Mouse (Mus musculus) heart, postnatal 0 days (tissue): ENCODE measurements around the gene Eef1a2. TPM values are rescaled to one million over a fixed set of nuclear protein-coding genes. Genes with fewer than 3 reads are reported as not detected.

ENCODE experiments used
- ATAC-seq: fragments of 200-750 bp; cut with Nextera tagmentation; 2 replicates; pipeline ENCODE4 v1.8.0; 2017; ENCODE audit warnings: low read depth, moderate number of reproducible peaks, moderate library complexity; ENCODE audit not compliant: insufficient read depth
- DNase-seq: peaks from one replicate; pipeline ENCODE4 v3.0.0-alpha.2; 2016; ENCODE audit warnings: low spot score
- H3K27ac ChIP-seq: fragments of 300-500 bp; sonication (generic); 2 replicates; pipeline ENCODE4 v1.5.1; 2014; ENCODE audit warnings: low read depth, mild to moderate bottlenecking
- H3K27me3 ChIP-seq: fragments of 300-500 bp; sonication (generic); 2 replicates; pipeline ENCODE4 v1.6.1; 2014; ENCODE audit warnings: low read length, mixed read lengths; ENCODE audit not compliant: control insufficient read depth, insufficient read depth
- H3K36me3 ChIP-seq: fragments of 300-500 bp; sonication (generic); replicated peaks from 2 replicates; pipeline ENCODE4 v1.6.1; 2014; ENCODE audit warnings: low read length, mixed read lengths; ENCODE audit not compliant: control insufficient read depth, insufficient read depth
- H3K4me1 ChIP-seq: fragments of 300-500 bp; sonication (generic); 2 replicates; pipeline ENCODE4 v1.6.1; 2014; ENCODE audit warnings: antibody characterized with exemption; ENCODE audit not compliant: control insufficient read depth, insufficient read depth
- H3K4me2 ChIP-seq: fragments of 300-500 bp; sonication (generic); 2 replicates; pipeline ENCODE4 v1.6.1; 2014; ENCODE audit warnings: low read depth, mild to moderate bottlenecking, low read length, moderate library complexity
- H3K4me3 ChIP-seq: fragments of 300-500 bp; sonication (generic); 2 replicates; pipeline ENCODE4 v1.5.1; 2014; ENCODE audit warnings: low read depth, low read length
- H3K9ac ChIP-seq: fragments of 300-500 bp; sonication (generic); replicated peaks from 2 replicates; pipeline ENCODE4 v1.6.1; 2014; ENCODE audit warnings: low read depth, low read length, mixed read lengths
- H3K9me3 ChIP-seq: fragments of 300-500 bp; sonication (generic); replicated peaks from 2 replicates; pipeline ENCODE4 v1.6.1; 2016; ENCODE audit warnings: low read length; ENCODE audit not compliant: control insufficient read depth
- CTCF ChIP-seq: IDR thresholded peaks from 2 replicates; pipeline ENCODE4 v1.5.1; 2016; ENCODE audit warnings: antibody characterized with exemption, control low read depth, low read depth
- EP300 ChIP-seq: IDR thresholded peaks from 2 replicates; pipeline ENCODE4 v1.6.1; 2016; ENCODE audit warnings: antibody characterized with exemption, low read depth
- WGBS: fragments of 180-500 bp; shearing (Covaris S2); extraction: QIAGEN DNeasy Blood & Tissue Kit; methylation state at CpG from one replicate; pipeline ENCODE4 v1.1.7; 2014; 5-methylcytosine and 5-hydroxymethylcytosine counted together
- polyA plus RNA-seq: library from polyadenylated mRNA; unstranded; fragments of >200 nt; fragmentation: Nextera tagmentation; extraction: Ambion mirVana; gene quantifications from 2 replicates; pipeline ENCODE4 v1.2.1, GENCODE M21; 2015
- total RNA-seq: library from RNA; depleted of rRNA; stranded (reverse); fragments of >200 nt; gene quantifications from 2 replicates; pipeline ENCODE4 v1.2.3, GENCODE M21; 2014; ENCODE audit warnings: low replicate concordance

Eef1a2 gene
- total and polyA plus RNA-seq, 2 experiments from 2014 or later, result 19.9 to 291 TPM

- Histone ChIP-seq H3K27me3 (0 out of 2 replicates have a peak, but pooled peaks cover 14% of the 10 kb centered on the region), H3K4me3 (peak overlapping the region; percentile 35), H3K4me1 (no peaks in the 10 kb centered on the region), H3K27ac (no peak overlapping the region), H3K9ac (no peak overlapping the region), H3K4me2 (peak overlapping the region; percentile 65), H3K9me3 (no peaks in the 10 kb centered on the region), H3K36me3 (peaks cover 62% of the 10 kb centered on the region)
- WGBS, result 32% methylated on average over 31 of the region's 31 CpGs
- TF ChIP-seq CTCF, result no peak
- DNase-seq (no peak), ATAC-seq (no peak)
Measured at GRCm38 (mm10) chr2:181148318-181148955, 8.4 kb downstream of the Eef1a2 start.

DNA sequence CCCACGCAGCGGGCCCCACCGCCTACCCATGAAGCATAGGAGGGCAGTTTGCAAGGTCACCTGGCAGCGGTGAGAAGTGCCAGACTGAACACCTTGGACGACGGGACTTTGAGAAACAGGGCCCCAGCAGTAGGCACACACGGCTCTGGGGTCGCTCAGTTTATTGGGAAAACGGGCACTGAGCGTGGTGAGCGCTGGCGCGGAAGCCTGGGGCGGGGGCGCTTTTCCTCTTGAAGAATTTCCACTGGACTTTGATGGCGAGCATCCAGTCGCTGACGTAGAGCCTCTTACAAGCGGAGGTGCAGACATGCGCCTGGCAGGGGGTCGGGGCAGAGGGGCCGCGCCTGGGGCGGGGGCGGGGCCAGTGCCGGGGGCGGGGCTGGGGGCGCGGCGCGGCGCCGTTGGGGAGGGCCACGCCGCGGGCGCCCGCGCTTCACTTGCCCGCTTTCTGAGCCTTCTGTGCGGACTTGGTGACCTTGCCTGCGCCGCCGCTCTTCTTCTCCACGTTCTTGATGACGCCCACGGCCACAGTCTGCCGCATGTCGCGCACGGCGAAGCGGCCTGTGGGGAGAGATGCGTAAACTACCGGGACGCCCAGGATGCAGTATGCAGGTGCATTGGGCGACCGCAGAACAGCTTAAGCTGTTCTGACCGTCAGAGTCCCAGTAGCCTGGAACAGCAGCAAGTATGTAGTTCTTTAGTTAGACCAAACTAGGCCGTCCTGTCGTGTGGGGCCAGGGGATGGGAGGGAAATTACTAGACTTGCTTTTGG, 9.1 kb downstream of the Eef1a2 start:
- H3K27ac ChIP-seq, result no peak overlapping the region
- 14% methylated on average over 60 of the region's 61 CpGs for WGBS
- peaks cover 55% of the 10 kb centered on the region for H3K36me3 ChIP-seq
- no peak overlapping the region for H3K9ac ChIP-seq
- ATAC-seq, result peak; percentile 32; the same call in 1 of the 2 replicates
- peak; percentile 24 for DNase-seq
- H3K4me2 ChIP-seq, result peak overlapping the region; percentile 65
- no peaks in the 10 kb centered on the region for H3K9me3 ChIP-seq
- 0 out of 2 replicates have a peak, but pooled peaks cover 14% of the 10 kb centered on the region for H3K27me3 ChIP-seq
- peak overlapping the region; percentile 35 for H3K4me3 ChIP-seq
- TF ChIP-seq CTCF (no peak), EP300 (no peak)
- no peaks in the 10 kb centered on the region for H3K4me1 ChIP-seq

DNA sequence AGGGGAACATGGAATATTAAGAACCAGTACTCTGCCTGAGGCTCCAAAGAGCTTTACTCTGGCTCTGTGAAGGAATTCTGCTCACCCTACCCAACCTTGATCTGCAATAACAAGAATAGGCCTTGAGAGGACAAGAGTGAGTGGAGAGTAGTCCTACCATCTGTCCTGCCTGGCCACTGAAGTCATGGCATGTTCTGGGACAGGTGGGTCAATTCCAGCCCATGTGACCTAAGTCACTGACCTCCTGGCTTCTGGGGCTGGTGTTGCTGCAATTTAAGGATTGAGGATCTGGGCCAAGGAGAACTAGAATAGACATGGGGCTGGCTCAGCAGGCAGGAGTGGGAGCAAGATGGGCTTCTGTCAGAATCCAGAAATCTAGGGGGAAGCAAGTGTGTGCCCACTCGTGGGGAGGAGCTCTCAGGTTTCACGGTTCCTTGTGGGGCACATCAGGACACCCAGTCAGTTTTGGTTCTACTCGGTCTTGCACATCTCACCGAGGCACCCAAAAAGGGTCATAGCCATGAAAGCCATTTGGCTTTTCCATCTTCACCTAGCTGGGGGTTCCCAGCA, 9.8 kb downstream of the Eef1a2 start:
- H3K9ac ChIP-seq, result no peak overlapping the region
- no peak for DNase-seq
- H3K27ac ChIP-seq, result no peak overlapping the region
- no peak for ATAC-seq
- H3K36me3 ChIP-seq, result peaks cover 50% of the 10 kb centered on the region; the same call in 1 of the 2 replicates
- TF ChIP-seq CTCF, result no peak
- no peak for TF ChIP-seq EP300
- H3K4me1 ChIP-seq, result no peaks in the 10 kb centered on the region
- H3K4me3 ChIP-seq, result no peak overlapping the region
- H3K4me2 ChIP-seq, result no peak overlapping the region
- H3K27me3 ChIP-seq, result 0 out of 2 replicates have a peak, but pooled peaks cover 14% of the 10 kb centered on the region
- no peaks in the 10 kb centered on the region for H3K9me3 ChIP-seq
- 55% methylated on average over 4 of the region's 4 CpGs for WGBS

DNA sequence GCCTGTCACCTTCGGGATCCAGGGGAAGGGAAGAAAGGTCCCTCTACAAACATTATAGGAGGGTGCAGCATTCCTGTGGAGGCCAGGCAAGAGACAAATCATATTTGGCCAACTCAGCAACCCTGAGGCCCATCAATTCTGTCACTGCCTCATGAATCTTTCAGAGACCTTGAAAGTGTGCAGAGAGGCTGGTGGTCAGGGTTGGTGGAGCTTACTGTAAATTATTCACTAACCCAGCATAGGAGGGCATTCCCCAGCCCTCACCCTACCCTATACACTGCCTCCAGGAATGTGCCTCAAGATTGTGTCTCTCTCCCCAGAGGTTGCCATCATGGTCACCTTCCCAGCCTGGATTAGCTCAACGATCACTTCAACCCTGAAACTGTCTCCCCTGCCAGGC, 12.1 kb downstream of the Eef1a2 start:
- TF ChIP-seq CTCF, result no peak
- TF ChIP-seq EP300, result no peak
- H3K27me3 ChIP-seq, result 0 out of 2 replicates have a peak, but pooled peaks cover 14% of the 10 kb centered on the region
- no peak for ATAC-seq

DNA sequence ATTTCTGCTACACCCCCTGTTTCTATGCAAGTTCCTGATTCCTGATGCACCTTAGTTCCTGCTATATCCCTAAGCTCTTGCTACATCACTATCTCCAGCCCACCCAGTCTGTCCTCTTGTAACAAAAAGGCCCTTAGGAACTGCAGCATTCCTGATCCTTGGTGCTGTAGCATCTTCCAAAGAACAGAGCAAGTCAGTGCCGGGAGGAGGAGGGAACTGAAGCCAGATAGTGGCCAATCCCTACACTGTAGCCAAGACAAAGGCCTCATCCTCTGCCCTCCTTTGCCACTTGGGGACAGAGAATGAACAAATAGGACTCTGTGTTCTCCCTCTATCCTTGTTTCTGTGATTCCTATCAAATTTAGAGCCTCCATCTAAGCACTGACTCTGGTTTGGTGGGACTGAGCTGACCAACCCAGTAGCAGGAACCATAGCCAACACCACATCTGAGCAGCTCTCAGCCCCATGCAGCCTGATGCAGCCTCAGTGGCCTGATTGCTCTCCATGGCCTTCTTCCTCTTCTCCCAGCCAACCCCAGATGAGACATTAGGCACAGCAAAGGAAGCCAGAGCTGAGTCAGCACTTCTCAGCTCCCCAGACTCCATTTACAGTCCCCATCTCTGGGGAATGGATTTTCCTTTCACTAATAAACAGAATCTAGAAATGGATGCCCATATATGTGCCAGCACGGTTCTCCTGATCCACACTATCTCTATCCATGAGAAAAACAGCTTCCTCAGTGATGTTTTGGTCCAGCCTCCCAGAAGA, 13.1 kb downstream of the Eef1a2 start:
- Histone ChIP-seq H3K27me3 (0 out of 2 replicates have a peak, but pooled peaks cover 13% of the 10 kb centered on the region), H3K9me3 (no peaks in the 10 kb centered on the region), H3K9ac (no peak overlapping the region), H3K36me3 (peaks cover 22% of the 10 kb centered on the region; the same call in 1 of the 2 replicates), H3K4me1 (no peaks in the 10 kb centered on the region), H3K4me3 (no peak overlapping the region), H3K27ac (no peak overlapping the region), H3K4me2 (no peak overlapping the region)
- ATAC-seq, result no peak
- no peak for DNase-seq
- TF ChIP-seq CTCF (no peak), EP300 (no peak)
- WGBS, result 62% methylated on average over 2 of the region's 2 CpGs

More for the DNA sequence above, 12.1 kb downstream of the Eef1a2 start:
- Histone ChIP-seq H3K4me1 (no peaks in the 10 kb centered on the region), H3K4me3 (no peak overlapping the region), H3K36me3 (peaks cover 31% of the 10 kb centered on the region; the same call in 1 of the 2 replicates), H3K9me3 (no peaks in the 10 kb centered on the region), H3K9ac (no peak overlapping the region), H3K27ac (no peak overlapping the region), H3K4me2 (no peak overlapping the region)
- DNase-seq, result no peak
- 68% methylated on average over 2 of the region's 2 CpGs for WGBS
